Mouse (Mus musculus): ENCODE results near the gene Catsper4.
"Not testable (repeated sequence)": the region's sequence is repeated elsewhere in the genome, so short reads cannot be mapped to it uniquely, and the experiment has no call there.

Catsper4 gene

GRCm38 (mm10) chr4:134227194-134227593 lies at the start of gene Catsper4:
Gene Catsper4 (minus strand): TSS chr4:134227383.
- no peak for DNase-seq (ENCODE audit: low spot score in 2 of 2)

- DNase-seq (ENCODE audit: low spot score in 2 of 2): peak in 1 of 2 experiments; percentile 56
Measured at GRCm38 (mm10) chr4:134273417-134274345, 46.5 kb upstream of the Catsper4 start.

GRCm38 (mm10) chr4:134272731-134273416 lies 45.7 kb upstream of the Catsper4 start:
- no peak for DNase-seq (ENCODE audit: low spot score in 2 of 2)

- DNase-seq (ENCODE audit: low spot score in 2 of 2): no peak
Measured at GRCm38 (mm10) chr4:134271979-134272378, 44.8 kb upstream of the Catsper4 start.

- DNase-seq (ENCODE audit: low spot score in 2 of 2): not testable (repeated sequence)
Measured at GRCm38 (mm10) chr4:134269622-134270021, 42.4 kb upstream of the Catsper4 start.

- DNase-seq (ENCODE audit: low spot score in 2 of 2): no peak
Measured at GRCm38 (mm10) chr4:134268102-134268655, 41.0 kb upstream of the Catsper4 start.

GRCm38 (mm10) chr4:134265860-134266585 lies 38.8 kb upstream of the Catsper4 start:
- no peak for DNase-seq (ENCODE audit: low spot score in 2 of 2)

GRCm38 (mm10) chr4:134263191-134263590 lies 36.0 kb upstream of the Catsper4 start:
- DNase-seq (ENCODE audit: low spot score in 2 of 2): peak in 1 of 2 experiments; percentile 78

GRCm38 (mm10) chr4:134258354-134258753 lies 31.2 kb upstream of the Catsper4 start:
- DNase-seq (ENCODE audit: low spot score in 2 of 2): no peak

- DNase-seq (ENCODE audit: low spot score in 2 of 2): no peak
Measured at GRCm38 (mm10) chr4:134257198-134258009, 30.2 kb upstream of the Catsper4 start.

GRCm38 (mm10) chr4:134256407-134257197 lies 29.4 kb upstream of the Catsper4 start:
- no peak for DNase-seq (ENCODE audit: low spot score in 2 of 2)

- DNase-seq (ENCODE audit: low spot score in 2 of 2): no peak
Measured at GRCm38 (mm10) chr4:134255854-134256253, 28.7 kb upstream of the Catsper4 start.

- DNase-seq (ENCODE audit: low spot score in 2 of 2): no peak
Measured at GRCm38 (mm10) chr4:134254835-134255234, 27.7 kb upstream of the Catsper4 start.

GRCm38 (mm10) chr4:134253722-134254324 lies 26.6 kb upstream of the Catsper4 start, which contains the start of gene Grrp1:
Gene Grrp1 (minus strand): TSS chr4:134254106.
- DNase-seq (ENCODE audit: low spot score in 2 of 2): no peak

GRCm38 (mm10) chr4:134252911-134253721 lies 25.9 kb upstream of the Catsper4 start:
- no peak for DNase-seq (ENCODE audit: low spot score in 2 of 2)

- DNase-seq (ENCODE audit: low spot score in 2 of 2): no peak
Measured at GRCm38 (mm10) chr4:134252131-134252910, 25.1 kb upstream of the Catsper4 start.

- DNase-seq (ENCODE audit: low spot score in 2 of 2): no peak
Measured at GRCm38 (mm10) chr4:134251241-134252130, 24.3 kb upstream of the Catsper4 start.

Measured in urinary bladder, postnatal 4 days (tissue).